8 mouse cellular contexts compared by ENCODE assay signal in the genomic region with DNA sequence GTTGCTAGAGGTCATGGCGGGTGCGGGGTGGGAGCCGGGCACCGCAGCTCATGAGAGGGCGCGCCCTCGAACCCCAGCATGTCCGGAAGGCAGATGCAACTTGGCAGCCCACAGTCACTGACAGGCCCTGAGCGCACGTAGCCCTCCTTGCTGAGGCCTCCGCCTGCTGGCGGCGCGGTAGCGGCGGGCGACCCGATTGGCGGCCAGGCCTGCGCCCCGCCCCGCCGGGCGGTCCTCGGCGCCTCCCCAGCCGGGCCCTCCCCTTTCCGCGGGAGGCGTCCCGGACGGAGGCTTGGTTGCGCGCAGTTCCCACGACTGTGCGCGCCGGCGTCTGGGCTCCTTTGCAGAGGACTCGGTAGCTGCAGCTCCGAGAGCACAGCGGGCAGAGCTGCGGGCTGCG.
DNase-seq lines count a peak whose midpoint lies in the region; ATAC-seq lines count a peak whose summit lies in the region.
"Not testable (repeated sequence)": the region's sequence is repeated elsewhere in the genome, so short reads cannot be mapped to it uniquely, and the experiment has no call there.

No protein-coding gene starts in this region.

- not testable (repeated sequence) for H3K27me3 ChIP-seq in forebrain, embryonic 11.5 days (ENCODE audit: control insufficient read depth, insufficient read depth, low read length); heart, embryonic 12.5 days (replicated peaks); limb, embryonic 11.5 days (ENCODE audit: control insufficient read depth, insufficient read depth, low read length)

- not testable (repeated sequence) for H3K27ac ChIP-seq in forebrain, embryonic 11.5 days (ENCODE audit: low read depth, low read length); heart, embryonic 12.5 days (ENCODE audit: poor library complexity, severe bottlenecking); limb, embryonic 11.5 days (replicated peaks; ENCODE audit: low read depth, low read length)

- DNase-seq in adrenal gland, postnatal 25 days, result peak; percentile 8
- peak; percentile 89 for DNase-seq in forebrain, embryonic 11.5 days (ENCODE audit: low spot score)
- DNase-seq in kidney, adult 18-20 months, result peak; percentile 5
- DNase-seq in limb, embryonic 11.5 days (ENCODE audit: low spot score), result peak; percentile 85
- peak; percentile 11 to 65 for DNase-seq in lung, postnatal 4 days
- DNase-seq in retina, postnatal 7 days (ENCODE audit: low read depth, low spot score), result peak; percentile 23
- peak; percentile 3 to 12 for DNase-seq in urinary bladder, postnatal 36 days (ENCODE audit: low spot score in 2 of 2)

- not testable (repeated sequence) for H3K4me1 ChIP-seq in forebrain, embryonic 11.5 days (replicated peaks; ENCODE audit: control insufficient read depth, insufficient read depth, low read length); heart, embryonic 12.5 days (replicated peaks); limb, embryonic 11.5 days (ENCODE audit: control insufficient read depth, insufficient read depth, low read length)

- H3K9ac ChIP-seq in forebrain, embryonic 11.5 days (ENCODE audit: low read length), result peak overlapping the region; percentile 50
- H3K9ac ChIP-seq in heart, embryonic 12.5 days, result peak overlapping the region; percentile 67
- peak overlapping the region; percentile 62 for H3K9ac ChIP-seq in limb, embryonic 11.5 days (ENCODE audit: low read length)

- not testable (repeated sequence) for H3K36me3 ChIP-seq in forebrain, embryonic 11.5 days (ENCODE audit: control insufficient read depth, insufficient read depth, low read length); heart, embryonic 12.5 days; limb, embryonic 11.5 days (ENCODE audit: control insufficient read depth, insufficient read depth, low read length)

- H3K4me3 ChIP-seq in forebrain, embryonic 11.5 days (ENCODE audit: low read depth, low read length), result peak overlapping the region; percentile 46
- H3K4me3 ChIP-seq in heart, embryonic 12.5 days, result peak overlapping the region; percentile 60
- H3K4me3 ChIP-seq in limb, embryonic 11.5 days (ENCODE audit: low read depth, low read length), result peak overlapping the region; percentile 45

- peak; percentile 85 for ATAC-seq in forebrain, embryonic 11.5 days (replicated peaks; ENCODE audit: low FRiP score)
- ATAC-seq in heart, embryonic 12.5 days (ENCODE audit: insufficient number of reproducible peaks, low FRiP score), result 0 out of 2 replicates have a peak, but pooled peaks have one; percentile 61
- peak; percentile 62; the same call in 1 of the 2 replicates for ATAC-seq in limb, embryonic 11.5 days (ENCODE audit: insufficient number of reproducible peaks, low FRiP score, low TSS enrichment, low read depth)

- 2% methylated on average over 41 of the region's 44 CpGs for WGBS in forebrain, embryonic 11.5 days
- WGBS in heart, embryonic 12.5 days, result under 1% methylated on average over 44 of the region's 44 CpGs
- WGBS in limb, embryonic 11.5 days, result 0% methylated on average over 31 of the region's 44 CpGs

- not testable (repeated sequence) for H3K9me3 ChIP-seq in forebrain, embryonic 11.5 days (ENCODE audit: control insufficient read depth, low read length); heart, embryonic 12.5 days (replicated peaks); limb, embryonic 11.5 days (ENCODE audit: control insufficient read depth, low read length)

- peak overlapping the region; percentile 43 for H3K4me2 ChIP-seq in forebrain, embryonic 11.5 days (ENCODE audit: low read depth, low read length, severe bottlenecking)
- H3K4me2 ChIP-seq in heart, embryonic 12.5 days, result peak overlapping the region; percentile 69
- H3K4me2 ChIP-seq in limb, embryonic 11.5 days (ENCODE audit: low read depth, severe bottlenecking), result peak overlapping the region; percentile 39; the same call in 1 of the 2 replicates

Comparison
In these comparisons a context has a peak if more than half of its experiments do, and no peak if none do; other contexts are left out.
1. DNase-seq: peak in every context shown above with its lines; median percentile 89 in forebrain, embryonic 11.5 days; 85 in limb, embryonic 11.5 days; 38 in lung, postnatal 4 days; 23 in retina, postnatal 7 days; 8 in adrenal gland, postnatal 25 days; 8 in urinary bladder, postnatal 36 days; 5 in kidney, adult 18-20 months.